Mouse (Mus musculus): ENCODE measurements around the gene Gm853.

Gene Gm853

DNA sequence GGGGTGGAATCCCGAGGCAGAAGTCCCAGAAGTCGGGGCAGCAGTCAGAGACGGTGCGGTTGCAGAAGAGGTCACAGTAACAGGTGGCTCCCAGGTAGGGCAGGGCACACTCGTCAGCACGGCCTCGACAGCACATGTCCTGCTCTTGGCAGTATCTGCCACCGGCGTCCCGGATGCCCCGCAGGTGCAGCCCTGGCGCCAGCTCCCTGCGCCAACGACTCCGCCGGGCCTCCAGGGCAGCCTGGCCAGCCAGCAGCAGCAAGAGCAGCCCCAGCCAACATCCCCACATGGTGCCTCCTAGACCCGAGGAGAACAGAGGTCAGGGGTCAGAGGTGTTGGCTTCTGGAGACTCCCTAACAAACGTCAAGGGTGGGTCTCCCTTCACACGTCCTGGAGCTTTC, 48.3 kb downstream of the Gm853 start:
- peak; percentile 53 for DNase-seq

DNA sequence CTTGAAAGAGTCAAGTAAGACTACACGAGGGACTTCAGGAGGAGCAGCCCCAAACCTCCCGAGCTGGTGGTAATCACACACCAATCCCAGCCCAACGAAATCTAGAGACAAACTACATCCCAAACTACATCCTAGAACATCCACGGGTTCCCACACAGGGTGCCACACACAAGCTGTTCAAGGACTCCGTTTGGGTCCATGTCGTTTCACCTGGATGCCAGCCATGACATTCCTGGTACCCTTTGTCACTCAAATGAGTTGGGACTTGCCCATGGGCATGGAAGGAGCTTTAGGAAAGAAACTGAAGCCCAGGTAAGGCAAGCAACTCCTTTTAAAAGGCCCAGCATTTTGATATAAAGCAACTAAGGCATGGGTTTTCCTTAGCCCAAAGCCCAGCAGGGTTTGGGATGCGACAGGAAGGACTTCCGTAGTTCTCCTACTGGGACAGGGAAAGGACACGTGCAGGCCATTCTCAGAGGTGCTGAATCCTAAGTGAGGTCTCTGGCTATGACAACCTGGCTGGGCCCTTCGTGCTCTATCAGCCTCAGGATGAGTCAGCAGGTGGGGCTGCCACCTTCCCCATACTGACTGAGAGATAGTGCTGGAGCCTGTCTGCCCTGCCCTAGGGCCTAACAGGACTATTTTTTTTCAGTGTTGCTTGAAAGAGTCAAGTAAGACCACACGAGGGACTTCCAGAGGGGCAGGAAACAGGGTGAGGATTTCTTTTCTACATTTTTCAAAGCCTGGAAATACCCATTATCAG, 49.0 kb downstream of the Gm853 start:
- peak; percentile 48 for DNase-seq

DNA sequence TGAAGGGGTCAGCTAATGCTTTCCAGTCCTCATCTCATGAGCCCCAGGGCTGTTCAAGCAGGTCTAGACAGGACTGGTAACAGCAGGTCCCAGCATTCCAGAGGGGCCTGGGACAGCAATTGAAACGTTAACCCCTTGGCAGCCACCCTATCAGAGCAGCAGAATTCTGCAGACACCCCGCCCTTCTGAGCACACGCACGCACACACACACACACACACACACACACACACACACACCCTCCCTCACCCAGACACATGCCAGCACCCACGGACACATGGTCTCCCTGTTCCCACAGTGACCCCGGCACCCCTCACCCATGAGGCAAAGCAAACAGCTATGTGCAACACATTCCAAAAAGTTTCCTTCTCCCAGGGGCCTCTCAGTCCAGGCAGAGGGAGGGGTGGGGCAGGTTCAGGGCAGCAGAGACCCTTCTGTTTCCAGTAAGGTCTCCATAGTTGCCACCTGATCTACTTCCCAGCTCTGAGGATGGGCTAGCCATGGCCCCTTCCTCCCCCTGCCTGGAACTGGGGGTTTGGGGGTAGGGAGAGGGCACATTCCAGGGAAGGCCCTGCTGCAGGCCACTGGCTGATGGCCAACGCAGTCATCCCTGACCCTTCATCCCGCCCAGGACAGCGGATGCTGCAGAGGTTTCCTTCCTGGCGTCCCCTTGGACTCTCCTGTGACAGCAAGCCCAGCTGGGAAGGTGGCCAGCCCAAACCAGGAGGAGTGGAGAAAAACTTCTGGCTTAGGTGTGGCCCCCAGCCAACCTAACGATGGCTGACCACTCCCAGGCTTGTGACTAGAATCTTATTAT, 50.0 kb downstream of the Gm853 start:
- peak; percentile 95 for DNase-seq

DNA sequence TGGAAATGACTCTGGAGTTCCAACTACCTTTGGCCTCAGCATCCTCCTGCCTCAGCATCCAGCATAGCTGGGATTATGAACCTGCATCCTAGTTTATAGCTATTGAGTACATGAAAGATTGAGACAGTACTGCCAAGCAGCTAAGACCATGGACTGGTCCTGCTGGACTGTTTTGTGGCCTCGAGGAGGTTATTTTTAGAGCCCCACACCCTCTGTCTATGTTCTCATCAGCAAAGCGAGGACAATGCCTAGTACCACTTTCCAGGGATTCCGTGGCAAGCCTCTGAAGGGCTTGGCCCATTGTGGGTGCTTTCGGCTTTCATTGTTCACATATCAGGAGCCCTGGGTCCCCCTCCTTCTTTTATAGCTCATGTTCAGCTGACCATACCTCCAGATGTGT, 51.8 kb downstream of the Gm853 start:
- no peak for DNase-seq

DNA sequence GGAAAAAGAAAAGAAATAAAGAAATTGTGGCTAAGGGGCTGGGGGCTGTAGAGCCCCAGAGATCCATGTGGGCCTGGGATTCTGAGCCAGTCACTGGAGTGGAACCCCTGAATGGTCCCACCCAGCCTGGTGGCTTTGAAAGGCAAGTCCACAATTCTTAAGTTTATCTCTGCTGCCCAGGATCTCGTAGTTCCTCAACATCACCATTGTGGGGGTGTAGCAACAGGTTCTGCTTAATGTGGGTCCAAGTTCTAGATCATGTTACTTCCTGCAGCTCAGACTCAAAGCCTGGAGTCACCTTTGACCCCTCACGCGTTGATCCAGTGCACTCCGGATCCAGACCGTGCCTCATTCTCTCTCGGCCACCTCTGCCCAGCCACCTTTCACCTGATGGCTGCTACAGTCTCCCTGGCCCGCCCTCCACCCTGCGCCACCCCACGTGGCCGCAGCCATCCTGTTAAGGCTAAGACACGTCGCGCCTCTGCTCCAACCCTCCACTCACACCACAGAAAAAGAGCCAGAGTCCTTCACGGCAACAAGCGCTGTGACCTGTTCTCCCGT, 52.7 kb downstream of the Gm853 start:
- DNase-seq: peak; percentile 64

DNA sequence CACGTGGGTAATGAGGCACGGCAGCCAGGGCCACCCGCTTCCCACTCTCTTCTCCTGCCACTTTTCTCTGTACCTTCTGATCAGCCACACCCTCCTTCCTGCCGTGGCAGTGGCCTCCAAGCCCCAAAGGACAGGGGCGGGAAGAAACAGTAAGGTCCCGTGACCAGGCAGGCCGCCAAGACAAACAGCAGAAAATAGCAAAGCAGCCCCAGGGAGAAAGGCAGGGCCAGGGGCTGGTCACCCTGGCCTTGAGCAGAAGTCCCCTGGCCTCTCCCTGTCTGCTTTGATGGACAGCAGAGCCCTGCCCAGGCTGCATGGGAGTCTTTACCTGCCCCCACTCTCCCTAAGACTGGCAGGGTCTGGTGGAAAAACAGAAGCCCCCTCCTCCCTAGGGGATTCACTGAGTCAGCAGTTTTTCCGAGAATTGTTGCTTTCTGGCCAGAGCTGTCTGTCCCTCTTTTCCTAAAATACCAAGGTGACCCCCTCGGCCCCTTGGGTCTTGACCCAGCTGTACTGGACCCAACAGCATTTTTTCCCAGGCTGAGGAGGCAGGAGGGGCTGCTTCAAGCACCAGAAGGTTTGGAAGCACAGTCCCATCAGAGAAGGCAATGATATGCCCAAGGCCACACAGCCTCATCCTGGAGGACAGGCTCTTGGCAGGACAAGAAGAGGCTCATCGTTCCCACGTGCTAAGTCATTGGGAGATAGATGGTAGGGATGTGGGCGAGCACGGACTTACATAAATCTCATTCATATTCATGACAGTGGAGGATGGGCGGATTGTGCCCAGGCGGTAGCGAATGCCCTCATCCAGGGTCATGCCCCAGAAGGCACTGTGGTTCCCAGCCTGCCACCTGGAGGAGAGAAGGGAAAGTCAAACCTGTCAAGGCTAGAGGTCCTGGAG, 53.7 kb downstream of the Gm853 start:
- peak; percentile 94 for DNase-seq

DNA sequence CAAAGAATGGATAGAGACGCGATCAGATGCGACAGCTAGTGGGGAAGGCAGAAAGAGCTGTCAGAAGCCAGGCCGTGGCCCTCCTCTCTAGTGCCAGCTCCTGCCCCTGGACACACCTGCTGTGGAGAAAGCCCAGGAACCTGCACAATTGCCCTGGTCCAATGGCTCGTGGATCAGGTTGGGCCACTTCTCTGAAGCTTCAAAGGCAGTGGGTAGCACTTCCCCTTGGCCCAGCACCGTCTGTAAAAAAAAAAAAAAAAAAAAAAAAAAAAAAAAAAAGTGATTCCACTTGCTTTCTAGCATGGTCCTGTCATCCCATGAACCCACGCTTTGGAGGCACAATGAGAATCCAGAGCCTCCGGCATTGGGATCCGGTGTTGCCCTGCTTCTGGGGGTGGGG, 54.4 kb downstream of the Gm853 start:
- DNase-seq: peak; percentile 27

DNA sequence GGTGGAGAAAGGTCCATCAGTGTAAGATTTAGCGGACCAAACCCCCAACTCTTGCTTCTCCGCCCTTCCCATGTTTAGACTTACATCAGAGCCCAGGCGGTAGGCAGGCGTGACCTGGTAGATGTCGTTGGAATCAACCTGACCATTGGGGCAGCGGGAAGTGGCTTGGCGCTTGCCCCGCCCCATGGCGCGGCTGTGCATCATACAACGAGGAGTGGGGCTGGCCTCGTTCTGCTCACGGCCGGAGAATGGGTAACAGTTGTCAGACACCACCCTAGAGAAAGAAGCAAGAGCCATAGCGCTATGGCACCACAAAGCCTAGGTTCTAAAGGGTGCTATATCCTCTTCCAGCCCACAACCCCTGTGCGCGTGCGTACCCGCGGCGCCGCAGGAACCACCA, 54.9 kb downstream of the Gm853 start:
- no peak for DNase-seq

DNA sequence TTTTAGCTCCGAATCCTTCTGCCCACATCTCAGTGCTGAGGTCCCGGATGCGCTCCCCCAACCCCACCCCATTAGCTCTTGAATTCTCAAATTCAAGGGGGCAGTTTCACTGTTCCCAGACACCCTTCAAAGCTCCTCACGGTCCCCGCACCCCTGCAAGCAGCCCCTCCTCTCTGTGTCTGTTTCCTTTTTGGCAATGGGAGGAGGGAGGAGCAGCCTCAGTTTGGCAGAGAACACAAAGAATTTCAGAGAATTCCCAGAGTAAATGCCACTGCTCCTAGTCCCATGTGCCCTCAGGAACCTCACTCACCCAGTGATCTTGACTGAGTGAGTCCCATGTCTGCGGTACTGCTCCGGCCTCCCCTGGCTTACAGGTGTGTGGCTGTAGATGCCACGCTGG, 55.6 kb downstream of the Gm853 start:
- peak; percentile 41 for DNase-seq

DNA sequence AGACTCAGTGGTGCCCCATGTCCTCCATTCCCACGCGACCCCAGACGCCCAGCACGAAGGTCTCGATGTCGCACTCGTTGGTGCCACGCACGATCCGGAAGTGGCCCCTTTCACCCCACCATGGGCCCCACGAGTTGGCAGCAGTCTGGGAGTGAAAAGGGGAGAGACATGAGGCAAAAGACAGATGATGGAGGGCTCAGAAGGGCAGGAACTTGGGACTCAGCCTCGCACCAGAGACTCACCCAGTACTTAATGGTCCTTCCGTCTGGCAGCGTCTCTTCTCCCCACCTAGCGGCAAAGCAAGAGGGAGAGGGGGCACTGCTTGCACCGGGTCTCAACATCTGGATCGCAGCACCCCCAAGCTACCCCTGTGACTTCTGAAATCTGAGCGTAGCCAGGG, 56.1 kb downstream of the Gm853 start:
- no peak for DNase-seq

DNA sequence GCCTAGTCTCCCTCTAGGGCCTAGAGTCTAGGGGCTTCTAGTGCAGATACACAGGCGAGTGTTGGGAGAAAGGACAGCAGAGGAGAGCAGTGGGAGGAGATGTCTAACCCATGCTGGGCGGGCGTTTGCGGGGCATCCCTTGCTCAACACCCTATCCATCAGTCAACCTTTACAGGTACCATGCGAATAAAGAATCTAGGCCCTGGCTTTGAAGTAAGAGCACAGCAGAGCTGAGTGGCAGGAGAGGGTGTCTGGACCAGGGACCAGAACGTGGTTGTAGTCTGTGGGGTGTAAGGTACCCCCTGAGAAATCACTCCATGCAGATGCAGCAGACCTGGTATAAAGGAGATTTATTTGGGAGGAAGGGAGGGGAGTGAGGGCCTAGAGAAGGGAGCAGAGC, 58.1 kb downstream of the Gm853 start:
- no peak for DNase-seq

DNA sequence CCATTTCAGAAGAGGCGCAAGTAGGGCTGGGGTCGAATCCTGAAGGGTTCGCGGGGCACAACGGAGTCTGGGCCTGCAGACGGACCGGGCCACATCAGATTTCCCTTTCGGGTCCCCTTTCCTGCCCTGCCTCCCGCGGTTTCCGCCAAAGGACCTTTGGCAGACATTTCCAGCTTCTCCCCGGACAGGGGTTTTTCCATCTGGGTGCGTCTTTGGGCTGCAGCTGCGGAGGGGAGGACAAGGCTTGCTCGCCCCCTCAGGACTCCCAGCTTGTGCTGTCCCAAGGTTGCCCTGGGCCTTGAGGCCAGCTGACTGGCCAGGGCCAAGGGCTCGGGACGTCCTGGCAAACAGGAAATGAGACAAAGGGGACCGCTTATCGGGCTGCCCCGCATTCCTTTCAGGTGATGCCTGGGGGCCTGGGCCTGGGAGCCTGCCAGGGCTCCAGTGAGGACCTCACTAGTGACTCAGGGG, 58.8 kb downstream of the Gm853 start:
- DNase-seq: peak; percentile 74

DNA sequence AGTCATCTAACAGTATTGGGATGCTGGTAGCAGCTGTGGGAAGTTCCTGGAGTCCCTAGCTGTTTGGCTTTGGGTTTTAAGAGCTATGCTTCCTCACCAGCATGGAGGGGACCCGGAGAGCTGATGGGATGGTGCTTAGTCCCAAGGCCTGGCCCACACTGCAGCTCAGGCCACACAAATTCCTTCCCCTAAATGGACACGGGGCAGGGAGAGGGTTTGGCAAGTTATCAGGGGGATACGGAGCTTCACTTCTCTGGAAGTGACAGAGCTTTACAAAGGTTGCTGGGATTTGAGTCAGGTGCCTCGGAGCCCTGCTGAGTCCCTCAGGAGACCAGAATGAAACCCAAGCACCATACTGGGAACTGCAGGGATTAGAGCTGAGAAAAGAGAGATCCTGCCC, 60.9 kb downstream of the Gm853 start:
- DNase-seq: no peak
